Mouse (Mus musculus): ENCODE measurements at regions not wholly inside any gene's neighbourhood (a gene's known extent, or its start where the extent isn't known, plus 50 kb on each side); places are given as distances from the start of the nearest gene placed in this dataset.

GRCm38 (mm10) chr16:58354551-58354950, 53.7 kb upstream of the Dcbld2 start:
- no peak for TF ChIP-seq CTCF (IDR thresholded peaks at IDR 0.05; ENCODE audit: low read depth, low read length)
- TF ChIP-seq POLR2A (IDR thresholded peaks at IDR 0.05; ENCODE audit: extremely low read depth, insufficient read depth, low read length): no peak
